Mouse (Mus musculus) layer of hippocampus, adult 9-10 months (tissue): ENCODE data around the gene Ppp3ca.

Experiments
- DNase-seq: peaks from one replicate; pipeline ENCODE4 v3.0.0; 2022; ENCODE audit warnings: low spot score

Gene Ppp3ca

GRCm38 (mm10) chr3:136725311-136726156 lies 55.6 kb downstream of the Ppp3ca start:
- no peak for DNase-seq

- DNase-seq: no peak
These were observed 58.0 kb downstream of the Ppp3ca start for GRCm38 (mm10) chr3:136727877-136728276.

DNA sequence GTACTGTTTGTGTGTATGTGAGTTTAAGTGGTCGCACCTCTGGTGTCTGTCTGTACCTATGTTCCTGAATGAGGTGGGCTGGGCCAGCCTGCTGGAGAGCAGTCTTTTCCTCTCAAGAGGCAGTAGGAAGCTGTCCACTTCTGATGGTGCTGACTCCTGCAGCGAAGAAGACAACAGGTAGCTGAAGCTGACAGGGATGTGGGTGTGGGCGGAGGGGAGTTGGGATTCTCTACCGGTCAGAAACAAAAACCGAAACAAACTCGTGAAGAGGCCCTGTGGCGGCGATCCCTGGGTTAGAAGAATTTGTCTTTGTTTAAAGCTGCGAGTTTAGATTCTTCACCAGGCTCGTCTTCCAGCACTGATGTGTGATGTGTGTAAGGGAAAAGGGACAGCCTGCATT lies 60.1 kb downstream of the Ppp3ca start:
- DNase-seq: no peak

- DNase-seq: no peak
These were observed 61.7 kb downstream of the Ppp3ca start for GRCm38 (mm10) chr3:136731579-136731978.

DNA sequence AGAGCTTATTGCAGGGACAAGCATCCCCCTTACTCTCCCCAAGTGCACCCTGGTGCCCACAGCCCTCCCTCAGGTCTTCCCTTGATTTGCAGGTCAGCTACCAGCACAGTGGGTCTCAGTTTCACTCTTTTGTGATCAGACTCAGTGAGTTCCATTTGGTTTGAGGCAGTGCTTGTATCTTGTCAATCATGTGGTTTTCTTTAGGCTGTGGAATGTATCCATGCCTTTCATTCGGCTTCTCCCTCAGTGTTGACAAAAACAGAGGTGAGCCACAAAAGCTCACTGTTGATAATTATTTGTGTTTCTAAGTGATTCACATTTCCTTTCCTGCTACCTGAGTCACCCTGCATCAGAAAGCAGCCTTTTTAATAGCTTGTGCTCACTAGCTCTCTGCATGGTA lies 66.1 kb downstream of the Ppp3ca start:
- DNase-seq: no peak

DNA sequence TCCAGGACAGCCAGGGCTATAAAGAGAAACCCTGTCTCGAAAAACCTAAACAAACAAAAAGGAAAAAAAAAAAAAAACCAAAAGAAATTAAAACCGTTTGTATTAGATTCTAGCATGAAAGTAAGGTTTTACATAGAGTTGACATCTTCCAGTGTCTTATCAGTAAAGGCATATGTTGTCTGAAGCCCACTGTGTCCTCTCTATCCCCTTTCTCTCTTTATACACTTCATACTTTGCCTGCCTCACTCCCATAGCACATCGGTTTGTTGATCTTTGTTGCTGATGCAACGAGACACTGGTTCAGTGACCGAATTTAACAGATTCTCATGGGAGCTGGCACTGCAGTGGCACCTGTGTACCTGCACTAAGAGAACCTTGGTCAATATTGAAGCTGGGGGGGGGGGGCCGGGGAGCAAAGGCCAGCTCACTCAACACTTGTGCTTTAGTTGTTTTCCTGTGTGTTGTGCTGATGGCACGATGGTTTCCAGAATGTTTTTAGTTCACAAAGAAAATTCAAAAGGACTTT lies 66.9 kb downstream of the Ppp3ca start:
- no peak for DNase-seq

DNA sequence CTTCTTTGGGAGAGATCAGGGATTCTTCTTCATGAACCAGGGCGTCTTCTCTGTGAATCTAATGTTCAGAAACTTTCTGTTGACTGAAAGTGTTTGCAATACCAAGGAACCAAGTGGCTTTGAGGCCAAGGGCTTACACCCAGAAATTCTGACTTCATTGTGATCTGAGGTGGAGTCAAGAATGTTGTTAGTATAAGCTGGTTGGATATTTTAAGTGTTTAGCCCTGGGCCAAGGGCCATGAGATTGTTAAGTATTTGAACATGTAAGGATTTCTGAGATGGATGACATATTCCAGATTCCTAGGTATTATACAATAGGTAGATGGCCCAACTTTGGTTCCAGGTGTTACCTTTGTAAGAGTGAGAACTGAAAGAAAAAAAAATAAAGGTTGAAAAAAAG lies 68.5 kb downstream of the Ppp3ca start:
- no peak for DNase-seq

GRCm38 (mm10) chr3:136738914-136739313 lies 69.0 kb downstream of the Ppp3ca start:
- DNase-seq: no peak

DNA sequence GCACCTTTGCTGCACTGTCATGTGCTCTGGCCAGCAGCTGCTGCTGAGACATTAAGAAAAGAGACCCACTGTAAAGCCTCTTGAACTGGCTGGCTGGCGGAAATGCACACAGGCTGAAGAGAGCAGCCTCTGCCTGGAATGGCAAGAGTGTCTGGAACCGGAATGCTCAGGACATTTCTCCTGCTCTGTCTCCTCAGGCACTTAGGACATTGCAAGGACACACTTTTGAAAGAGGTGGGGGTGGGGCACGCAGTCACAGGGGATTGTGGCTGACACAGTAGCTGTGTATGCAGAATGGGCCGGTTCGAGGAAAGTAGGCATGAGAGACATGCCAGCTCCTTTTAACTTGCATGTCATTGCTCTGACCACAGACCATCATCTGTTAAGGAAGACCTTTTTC lies 71.7 kb downstream of the Ppp3ca start:
- DNase-seq: no peak

- no peak for DNase-seq
These were observed 72.5 kb downstream of the Ppp3ca start for GRCm38 (mm10) chr3:136742258-136743057.

DNA sequence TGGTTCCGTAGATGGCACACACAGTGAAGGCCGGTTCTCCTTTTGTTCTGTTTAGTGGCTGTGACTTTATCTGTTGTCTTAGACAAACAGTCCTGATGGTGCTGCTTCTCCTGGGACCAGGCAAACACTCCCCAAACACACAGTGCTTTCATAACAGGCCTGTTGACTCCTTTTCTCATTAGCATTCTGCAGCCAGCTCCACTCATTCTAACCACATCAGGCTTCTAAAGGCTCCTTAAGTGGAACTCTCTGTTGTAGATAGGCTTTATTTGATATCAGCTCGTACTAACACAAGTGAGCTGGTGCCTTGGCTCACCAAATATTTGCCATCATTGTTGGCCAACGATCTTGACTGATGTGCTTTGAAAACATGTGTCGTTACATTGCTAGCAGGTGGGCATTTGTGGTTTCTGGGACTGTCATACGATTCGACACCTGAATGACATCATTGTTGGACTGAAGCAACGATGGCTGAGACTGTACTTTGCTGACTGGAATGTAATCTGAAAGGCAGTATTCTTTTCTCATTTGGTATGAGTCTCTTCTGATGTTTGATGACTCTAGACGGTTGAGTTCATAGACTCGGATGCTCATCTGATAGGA lies 74.5 kb downstream of the Ppp3ca start:
- DNase-seq: no peak

- DNase-seq: no peak
These were observed 75.5 kb downstream of the Ppp3ca start for GRCm38 (mm10) chr3:136745456-136745855.

GRCm38 (mm10) chr3:136748761-136749476 lies 79.0 kb downstream of the Ppp3ca start:
- no peak for DNase-seq

GRCm38 (mm10) chr3:136749477-136749797 lies 79.5 kb downstream of the Ppp3ca start:
- no peak for DNase-seq

DNA sequence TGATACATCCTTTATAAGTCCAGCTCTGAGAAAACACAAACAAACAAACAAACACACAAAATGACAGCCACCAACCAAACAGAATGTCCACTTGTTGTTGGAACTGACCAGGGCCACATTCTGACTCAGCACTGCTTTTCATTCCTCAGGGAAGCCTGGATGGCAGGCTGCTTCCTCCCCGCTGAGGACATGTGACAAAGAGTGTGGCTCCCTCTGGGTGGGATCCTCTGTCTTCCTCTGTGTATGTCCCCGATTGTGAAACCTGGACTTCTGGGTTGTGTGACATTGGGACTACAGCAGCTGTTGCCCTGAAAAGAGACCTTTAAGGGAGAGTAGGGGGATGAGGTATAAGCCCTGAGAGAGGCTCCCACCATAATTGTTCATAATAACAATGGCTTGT lies 80.0 kb downstream of the Ppp3ca start:
- no peak for DNase-seq

GRCm38 (mm10) chr3:136752126-136752716 lies 82.3 kb downstream of the Ppp3ca start:
- no peak for DNase-seq

- DNase-seq: no peak
These were observed 86.2 kb downstream of the Ppp3ca start for GRCm38 (mm10) chr3:136756137-136756536.

DNA sequence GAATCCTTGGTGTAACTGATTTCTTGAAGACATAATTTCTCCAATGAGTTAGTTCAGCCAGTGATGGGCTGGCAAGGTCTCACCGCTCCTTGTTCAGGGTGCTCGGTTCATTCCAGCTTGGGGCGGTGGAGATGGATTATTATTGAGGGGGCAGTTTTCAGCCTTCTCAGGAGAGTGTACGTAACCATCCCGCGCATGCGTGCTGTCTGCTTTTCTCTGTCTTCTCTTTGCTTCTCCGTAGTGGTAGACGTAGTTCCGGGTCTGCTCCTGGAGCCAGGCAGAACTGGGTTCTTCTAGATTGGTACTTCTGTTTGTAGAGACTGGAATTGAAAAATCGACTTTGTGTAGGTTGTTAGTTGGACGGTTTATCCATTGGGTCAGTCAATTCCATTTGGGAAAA lies 89.5 kb downstream of the Ppp3ca start:
- no peak for DNase-seq

DNA sequence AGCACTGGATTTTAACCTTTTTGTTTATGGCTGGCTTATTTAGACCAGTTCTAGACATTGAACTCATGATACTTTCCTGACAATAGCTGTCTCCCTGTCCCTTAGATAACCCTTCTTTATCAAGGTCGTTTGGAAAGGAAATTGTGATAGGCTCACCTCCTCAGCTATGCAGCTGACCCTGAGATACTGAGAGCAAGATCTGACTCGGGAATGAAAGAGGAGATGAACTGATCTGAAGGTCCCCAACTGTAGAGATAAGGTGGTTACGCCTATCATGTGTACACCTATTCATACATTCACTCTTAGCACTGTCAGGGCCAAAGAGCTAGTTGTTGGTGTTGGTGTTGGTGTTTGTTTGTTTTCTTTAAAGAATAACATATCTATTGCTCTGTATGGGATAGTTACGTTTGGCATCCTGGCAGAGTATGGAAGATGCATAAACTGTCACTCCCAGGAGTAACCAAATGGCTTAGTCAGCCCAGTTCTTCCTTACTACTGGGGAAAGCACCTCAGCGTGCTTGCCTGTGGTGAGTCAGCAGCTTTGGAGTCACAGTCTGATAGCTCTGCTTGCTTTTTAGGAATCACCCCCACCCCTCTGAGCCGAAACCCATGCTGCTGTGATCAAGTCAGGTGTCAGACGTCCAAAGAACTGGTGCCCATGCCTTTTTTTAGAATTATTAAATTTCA lies 91.5 kb downstream of the Ppp3ca start:
- no peak for DNase-seq

GRCm38 (mm10) chr3:136761979-136762341 lies 92.0 kb downstream of the Ppp3ca start:
- DNase-seq: no peak

- DNase-seq: no peak
These were observed 93.9 kb downstream of the Ppp3ca start for GRCm38 (mm10) chr3:136763717-136764270.
